Mouse (Mus musculus) spleen, adult 2 months (tissue): ENCODE data around the gene Kcnj15. TPM values are rescaled to one million over a fixed set of nuclear protein-coding genes. Genes with fewer than 3 reads are reported as not detected.

Experiments used
- DNase-seq, 2 experiments: peaks; one replicate each; pipeline versions ENCODE4 v3.0.0 to v3.0.0-alpha.2; 2012 to 2021; ENCODE audit warnings: low spot score in 2 of 2, low read depth in 1 of 2
- H3K27ac ChIP-seq: fragments of 200-500 bp; 2 replicates; pipeline ENCODE4 v1.5.1; 2012; ENCODE audit warnings: low read length, inconsistent platforms; ENCODE audit not compliant: insufficient read depth
- H3K27me3 ChIP-seq: fragments of 200-500 bp; 2 replicates; pipeline ENCODE4 v1.6.1; 2012; ENCODE audit warnings: mild to moderate bottlenecking, moderate library complexity, low read length, inconsistent platforms; ENCODE audit not compliant: control insufficient read depth, insufficient read depth
- H3K36me3 ChIP-seq: fragments of 200-500 bp; 2 replicates; pipeline ENCODE4 v1.6.1; 2012; ENCODE audit warnings: mild to moderate bottlenecking, low read length, inconsistent platforms; ENCODE audit not compliant: control insufficient read depth, insufficient read depth
- H3K4me1 ChIP-seq: fragments of 200-500 bp; 2 replicates; pipeline ENCODE4 v1.6.1; 2011; ENCODE audit warnings: inconsistent platforms; ENCODE audit not compliant: control insufficient read depth, insufficient read depth, insufficient read length
- H3K4me3 ChIP-seq: fragments of 200-500 bp; 2 replicates; pipeline ENCODE4 v1.5.1; 2011; ENCODE audit warnings: mild to moderate bottlenecking, inconsistent platforms; ENCODE audit not compliant: insufficient read depth, insufficient read length; ENCODE audit errors: extremely low read depth
- CTCF ChIP-seq: fragments of 200-500 bp; IDR thresholded peaks from 2 replicates; pipeline ENCODE4 v1.5.1; 2011; ENCODE audit warnings: mild to moderate bottlenecking, inconsistent platforms; ENCODE audit not compliant: insufficient read depth, insufficient read length, insufficient replicate concordance; ENCODE audit errors: extremely low read depth
- POLR2A ChIP-seq: fragments of 200-500 bp; IDR thresholded peaks from 2 replicates; pipeline ENCODE4 v1.6.1; 2011; ENCODE audit warnings: low read depth, low read length, inconsistent platforms
- WGBS: fragments of 180-500 bp; shearing (Covaris S2); methylation state at CpG from one replicate; pipeline ENCODE4 v1.1.7; 2018; 5-methylcytosine and 5-hydroxymethylcytosine counted together
- polyA plus RNA-seq: library from polyadenylated mRNA; depleted of rRNA; stranded (reverse); fragments of >200 nt; gene quantifications from 2 replicates; pipeline ENCODE4 v1.2.3, GENCODE M21; 2012

Gene Kcnj15
- polyA plus RNA-seq, 1 experiment, result 0.60 TPM

DNA sequence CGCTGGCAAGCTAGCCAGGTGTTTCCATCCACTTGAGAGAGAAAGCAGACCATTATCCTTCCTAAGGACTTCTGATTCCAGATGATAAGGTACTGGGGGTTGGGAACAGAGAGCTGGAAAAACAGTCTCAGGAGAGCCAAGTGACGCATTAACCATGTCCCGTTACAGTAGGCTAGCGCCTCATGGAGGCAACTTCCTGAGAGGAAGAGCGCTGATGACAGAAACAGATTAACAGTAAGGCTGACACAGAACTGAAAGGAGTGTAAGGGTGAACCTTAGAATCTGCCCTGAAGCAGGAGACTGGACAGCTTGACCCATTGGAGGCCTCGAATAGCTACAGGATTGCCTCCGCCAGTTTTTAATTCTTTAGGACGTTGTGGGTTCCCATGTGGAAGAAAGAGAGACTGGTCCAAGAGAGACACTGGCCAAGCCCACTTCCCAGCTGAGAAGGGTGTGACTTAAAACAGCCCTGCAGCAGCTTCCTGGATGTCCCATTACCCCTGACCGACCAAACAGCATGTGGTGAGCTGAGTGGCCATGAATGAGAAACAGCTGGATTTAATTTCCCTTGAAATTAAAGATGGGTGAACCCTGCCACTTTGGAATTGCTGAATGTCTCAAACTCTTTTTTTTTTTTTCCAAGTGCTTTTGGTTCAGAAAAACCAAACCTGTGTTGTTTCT is 64.7 kb downstream of the Kcnj15 start:
- H3K4me3 ChIP-seq, result no peak overlapping the region
- H3K4me1 ChIP-seq, result no peaks in the 10 kb centered on the region
- H3K27ac ChIP-seq, result no peak overlapping the region
- TF ChIP-seq CTCF, result no peak
- TF ChIP-seq POLR2A, result no peak
- H3K36me3 ChIP-seq, result no peaks in the 10 kb centered on the region
- no peak for DNase-seq
- 58% methylated on average over 9 of the region's 9 CpGs for WGBS
- H3K27me3 ChIP-seq, result no peaks in the 10 kb centered on the region

- TF ChIP-seq POLR2A (no peak), CTCF (no peak)
- Histone ChIP-seq H3K27ac (no peak overlapping the region), H3K27me3 (no peaks in the 10 kb centered on the region), H3K4me3 (no peak overlapping the region), H3K36me3 (no peaks in the 10 kb centered on the region), H3K4me1 (no peaks in the 10 kb centered on the region)
- DNase-seq, result no peak
- 87% methylated on average over 5 of the region's 5 CpGs for WGBS
Measured at GRCm38 (mm10) chr16:95332159-95332558, 74.8 kb downstream of the Kcnj15 start.

DNA sequence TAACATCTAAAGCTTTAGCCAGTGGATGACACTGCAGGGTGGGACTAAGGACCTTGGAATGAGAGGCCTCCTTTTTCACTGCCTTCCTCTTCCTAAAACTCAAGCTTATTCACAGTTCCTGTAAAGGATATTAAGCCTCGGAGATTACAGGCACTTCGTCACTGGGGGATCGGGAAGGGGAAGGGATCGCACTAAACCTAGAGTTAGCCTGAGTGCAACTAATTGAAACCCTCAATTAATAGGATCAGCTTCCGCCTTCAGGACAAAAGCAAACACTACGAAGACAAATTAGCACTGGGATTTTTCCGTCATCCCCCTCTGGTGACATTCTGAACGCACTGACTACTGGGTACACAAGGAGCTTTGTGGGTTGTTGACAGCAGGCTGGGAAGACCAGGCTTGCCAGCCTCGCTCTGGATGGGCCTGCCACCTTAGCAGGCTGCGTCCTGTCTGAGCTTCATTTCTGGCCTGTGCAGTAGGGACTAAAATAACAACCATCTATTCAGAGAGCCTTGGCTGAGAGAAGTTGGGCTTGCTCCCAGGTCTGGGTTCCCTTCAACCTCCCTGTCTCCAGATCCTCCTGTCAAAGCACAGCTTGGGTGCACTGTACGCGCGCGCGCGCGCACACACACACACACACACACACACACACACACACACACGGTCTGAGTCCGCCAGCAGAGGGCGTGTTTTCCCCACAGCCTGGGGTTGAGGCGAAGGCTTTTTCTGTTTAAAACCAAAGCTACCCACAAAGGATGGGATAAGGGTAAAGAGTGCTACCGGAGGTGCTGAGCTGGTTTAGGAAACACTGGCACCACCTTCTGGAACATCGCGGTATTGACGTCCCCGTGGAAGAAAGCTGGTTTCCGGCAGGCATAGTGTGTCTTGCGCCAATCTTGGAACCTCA is 83.8 kb downstream of the Kcnj15 start:
- 49% methylated on average over 28 of the region's 28 CpGs for WGBS
- peak; percentile 51 to 53 for DNase-seq
- Histone ChIP-seq H3K36me3 (no peaks in the 10 kb centered on the region), H3K27me3 (no peaks in the 10 kb centered on the region), H3K4me1 (no peaks in the 10 kb centered on the region), H3K27ac (no peak overlapping the region), H3K4me3 (no peak overlapping the region)
- TF ChIP-seq POLR2A (no peak), CTCF (peak; percentile 56; the same call in 1 of the 2 replicates)

GRCm38 (mm10) chr16:95342030-95342429 is 84.7 kb downstream of the Kcnj15 start:
- Histone ChIP-seq H3K4me1 (no peaks in the 10 kb centered on the region), H3K4me3 (no peak overlapping the region), H3K27me3 (no peaks in the 10 kb centered on the region), H3K27ac (no peak overlapping the region), H3K36me3 (no peaks in the 10 kb centered on the region)
- 66% methylated on average over 8 of the region's 8 CpGs for WGBS
- DNase-seq, result no peak
- TF ChIP-seq POLR2A (no peak), CTCF (no peak)

DNA sequence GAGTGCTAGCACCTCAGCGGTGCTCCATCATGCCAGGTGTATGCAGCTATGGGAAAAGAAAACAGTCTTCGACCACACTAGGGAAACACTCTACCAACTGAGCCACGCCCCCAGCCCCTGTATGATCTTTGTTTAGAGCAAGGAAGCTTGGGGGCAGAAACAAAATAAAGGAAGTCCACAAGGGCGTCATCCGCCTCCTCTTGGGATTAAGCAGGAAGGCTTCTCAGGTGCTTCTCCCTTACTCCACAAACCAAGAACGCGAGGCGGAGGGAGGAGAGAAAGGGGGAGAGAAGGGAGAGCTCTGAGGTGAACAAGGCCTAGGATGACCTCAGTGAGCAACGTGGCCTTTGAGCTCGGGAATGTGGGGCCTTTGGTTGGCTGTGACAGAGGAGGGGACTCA is 87.6 kb downstream of the Kcnj15 start:
- no peak overlapping the region for H3K4me3 ChIP-seq
- WGBS, result 66% methylated on average over 10 of the region's 10 CpGs
- no peak overlapping the region for H3K27ac ChIP-seq
- no peaks in the 10 kb centered on the region for H3K36me3 ChIP-seq
- no peak for DNase-seq
- no peaks in the 10 kb centered on the region for H3K27me3 ChIP-seq
- TF ChIP-seq CTCF (no peak), POLR2A (no peak)
- no peaks in the 10 kb centered on the region for H3K4me1 ChIP-seq

DNA sequence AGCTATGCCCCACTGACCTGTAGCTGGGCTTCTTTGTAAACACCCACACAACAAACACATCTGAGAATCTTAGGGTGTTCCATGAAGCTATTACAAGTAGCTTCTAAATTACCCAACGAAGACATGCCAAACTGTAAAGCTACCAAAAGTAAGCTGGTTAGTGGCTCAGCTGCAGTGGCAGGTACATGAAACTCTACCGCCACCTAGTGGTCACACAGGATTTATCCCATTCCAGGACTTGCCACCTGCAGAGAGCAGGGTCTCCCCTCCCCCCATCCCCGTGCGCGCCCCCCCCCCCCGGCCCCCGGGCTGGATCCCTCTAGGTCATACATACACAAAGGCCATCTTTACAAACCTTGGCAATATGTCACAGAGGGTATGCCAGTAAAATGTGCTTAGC is 88.5 kb downstream of the Kcnj15 start:
- Histone ChIP-seq H3K27me3 (no peaks in the 10 kb centered on the region), H3K4me1 (no peaks in the 10 kb centered on the region), H3K36me3 (no peaks in the 10 kb centered on the region), H3K27ac (no peak overlapping the region), H3K4me3 (no peak overlapping the region)
- WGBS, result 5% methylated on average over 7 of the region's 7 CpGs
- peak; percentile 29 to 52 for DNase-seq
- TF ChIP-seq POLR2A (no peak), CTCF (peak; percentile 59; the same call in 1 of the 2 replicates)

DNA sequence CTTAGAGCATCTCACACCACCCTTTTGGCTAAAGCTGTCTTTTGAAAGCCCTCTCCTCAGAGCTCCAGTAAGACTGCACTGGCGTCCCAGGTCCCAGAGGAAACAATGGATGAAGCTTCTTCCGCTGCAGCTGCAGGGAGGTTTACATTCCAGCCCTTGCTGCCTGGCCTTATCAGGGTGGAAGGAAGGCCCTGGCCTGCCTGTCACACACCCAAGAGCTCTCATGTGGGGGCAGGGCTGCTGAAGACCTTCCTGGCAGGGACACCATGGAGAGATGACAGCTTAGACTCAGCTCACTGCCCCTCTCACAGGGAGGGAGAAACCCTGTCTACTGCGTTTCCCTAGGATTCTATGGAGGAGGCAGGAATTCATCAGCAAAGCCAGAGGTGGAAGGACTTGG is 89.8 kb downstream of the Kcnj15 start:
- Histone ChIP-seq H3K27me3 (no peaks in the 10 kb centered on the region), H3K4me3 (no peak overlapping the region), H3K36me3 (no peaks in the 10 kb centered on the region), H3K4me1 (no peaks in the 10 kb centered on the region), H3K27ac (no peak overlapping the region)
- TF ChIP-seq POLR2A, result no peak
- TF ChIP-seq CTCF, result no peak
- DNase-seq, result no peak
- WGBS, result 80% methylated on average over 3 of the region's 3 CpGs
